Mouse (Mus musculus): ENCODE results near the gene Baiap2.
A peak's percentile ranks its signal among the peaks of the same experiment; 100 is the strongest.

The Baiap2 gene

DNA sequence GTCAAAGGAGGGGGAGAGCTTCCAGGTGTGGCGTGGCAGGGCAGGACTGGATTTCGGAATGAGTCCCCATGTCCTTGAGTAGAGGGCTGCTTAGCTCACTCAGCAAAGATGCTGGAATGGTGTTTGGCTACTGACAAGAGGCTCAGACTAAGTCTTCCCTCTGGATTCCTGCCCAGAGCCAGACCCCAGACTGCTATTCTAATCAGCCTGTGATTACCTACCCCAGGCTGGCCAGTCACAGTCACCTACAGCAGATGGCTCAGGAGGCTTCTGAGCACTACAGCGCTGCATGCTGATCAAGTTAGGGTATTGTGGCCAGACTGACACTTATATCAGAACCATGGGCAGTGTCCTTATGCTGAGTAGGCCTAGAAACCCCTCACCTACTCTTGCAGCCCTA, 39.7 kb downstream of the Baiap2 start:
- no peak for DNase-seq

GRCm38 (mm10) chr11:119983151-119983550, 40.6 kb downstream of the Baiap2 start:
- DNase-seq: no peak

DNA sequence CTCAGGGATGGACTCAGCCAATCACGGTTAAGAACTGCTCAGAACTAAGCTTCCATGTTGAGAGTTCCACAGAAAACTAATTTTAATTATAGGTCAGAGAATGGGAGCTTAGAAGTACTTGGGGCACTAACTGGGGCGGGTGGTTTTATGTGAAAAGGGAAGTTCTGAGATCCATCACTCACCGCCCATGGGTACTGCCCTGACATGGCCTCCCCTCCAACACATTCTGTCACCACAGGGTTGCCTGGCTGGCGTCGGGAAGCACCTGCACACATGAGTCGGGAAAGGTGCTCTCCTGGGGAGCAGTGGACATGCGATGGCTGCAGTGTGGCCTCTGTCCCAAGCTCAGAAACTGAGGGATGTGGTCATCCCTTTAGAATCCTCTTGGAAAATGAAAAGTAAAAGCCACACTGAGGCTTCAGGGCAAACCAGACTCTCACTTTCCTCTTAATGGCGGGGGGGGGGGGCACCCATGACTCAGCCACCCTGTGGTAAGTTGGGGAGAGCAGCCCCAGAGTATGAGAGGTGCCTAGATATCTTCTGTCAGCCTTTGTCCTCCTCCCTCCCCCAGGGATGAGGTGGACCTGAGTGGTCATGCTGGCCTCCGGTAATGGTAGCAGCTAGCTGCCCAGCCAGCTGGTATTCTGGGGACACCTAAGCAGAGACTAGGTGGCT, 44.3 kb downstream of the Baiap2 start:
- DNase-seq: no peak

GRCm38 (mm10) chr11:119987876-119988275, 45.3 kb downstream of the Baiap2 start:
- no peak for DNase-seq

- DNase-seq: peak; percentile 56
These were observed 45.8 kb downstream of the Baiap2 start for GRCm38 (mm10) chr11:119988391-119988790.

GRCm38 (mm10) chr11:119989115-119989564, 46.6 kb downstream of the Baiap2 start:
- no peak for DNase-seq

- no peak for DNase-seq
These were observed 48.2 kb downstream of the Baiap2 start for GRCm38 (mm10) chr11:119990658-119991337.

DNA sequence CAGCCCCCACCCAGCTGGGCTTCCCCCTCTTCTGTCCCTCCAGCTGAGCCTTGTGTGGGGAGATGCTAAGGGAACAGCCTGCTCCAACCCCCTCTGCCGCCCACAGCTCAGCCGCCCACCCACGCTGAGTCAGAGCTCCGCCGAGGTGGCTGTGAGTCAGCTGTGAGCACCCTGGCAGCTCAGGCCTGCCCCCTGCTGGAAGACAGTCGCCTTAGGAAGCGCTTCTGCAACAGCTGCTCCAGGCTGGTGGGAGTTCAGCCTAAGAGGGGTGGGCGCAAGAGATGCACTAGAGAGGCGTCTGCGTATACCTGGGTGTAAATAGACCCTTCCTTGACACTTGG, 48.7 kb downstream of the Baiap2 start:
- peak; percentile 82 for DNase-seq

- DNase-seq: no peak
These were observed 54.8 kb downstream of the Baiap2 start for GRCm38 (mm10) chr11:119997351-119997750.

DNA sequence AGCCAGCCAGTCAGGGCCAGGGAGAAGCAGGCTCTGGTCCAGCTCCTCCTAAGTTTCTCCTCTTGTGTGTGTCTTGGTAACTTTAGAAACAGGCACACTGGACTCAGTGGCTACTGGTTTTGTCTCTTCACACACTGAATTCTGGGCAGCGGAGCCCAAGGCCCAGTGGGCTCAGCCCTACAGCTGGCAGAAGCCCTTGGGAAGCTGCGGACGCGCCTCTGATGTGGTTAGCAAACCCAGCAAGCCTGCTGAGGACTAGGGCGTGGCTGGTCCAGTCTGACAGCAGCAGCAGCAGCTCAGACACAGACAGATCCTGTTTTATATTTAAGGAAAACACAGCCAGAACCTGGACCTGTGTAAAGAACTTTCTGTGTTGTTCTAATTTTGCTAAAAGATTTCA, 59.5 kb downstream of the Baiap2 start:
- DNase-seq: peak; percentile 20

GRCm38 (mm10) chr11:120002634-120003220, 60.2 kb downstream of the Baiap2 start:
- peak; percentile 54 for DNase-seq

DNA sequence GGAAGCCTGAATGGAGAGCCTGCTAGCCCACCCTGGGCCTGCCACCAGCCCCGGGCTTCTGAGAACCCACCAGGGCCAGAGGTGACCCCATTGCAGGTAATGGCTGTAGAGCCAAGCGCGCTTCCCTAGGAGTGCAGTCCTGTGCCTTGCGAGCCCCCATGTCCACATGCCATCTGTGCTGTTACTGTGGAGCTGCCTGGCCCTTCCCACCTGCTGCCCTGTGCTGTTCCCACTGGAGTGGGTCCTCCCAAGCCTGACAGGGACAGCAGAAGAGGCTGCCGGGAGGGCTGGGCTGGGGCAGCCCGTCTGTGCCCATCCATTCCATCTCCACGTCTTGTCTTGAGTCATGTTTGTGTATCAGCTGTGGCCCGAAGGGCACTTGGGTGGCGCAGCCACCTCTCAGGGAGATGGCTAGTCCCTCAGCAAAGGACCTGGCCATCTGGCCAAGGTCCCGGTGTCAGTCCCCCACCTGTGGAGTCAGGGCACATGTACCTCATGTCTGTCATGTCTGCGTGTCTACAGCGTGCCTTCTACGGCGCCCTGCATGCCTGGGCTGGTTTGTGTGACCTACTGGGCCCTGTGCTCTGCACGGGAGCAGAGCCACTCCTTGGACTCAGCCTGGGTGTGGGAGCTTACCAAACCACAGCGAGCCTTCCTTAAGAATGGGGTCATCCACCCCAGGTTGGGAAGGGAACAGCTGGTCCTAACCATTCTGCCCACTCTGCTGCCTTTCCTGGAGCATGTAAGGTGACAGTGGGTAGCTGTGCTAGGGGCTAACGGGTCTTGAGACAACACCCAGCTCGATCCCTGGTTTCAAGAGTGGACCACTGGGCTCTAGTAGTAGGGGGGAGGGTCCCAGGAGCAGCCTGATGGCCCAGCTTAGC, 63.1 kb downstream of the Baiap2 start:
- peak; percentile 70 for DNase-seq

DNA sequence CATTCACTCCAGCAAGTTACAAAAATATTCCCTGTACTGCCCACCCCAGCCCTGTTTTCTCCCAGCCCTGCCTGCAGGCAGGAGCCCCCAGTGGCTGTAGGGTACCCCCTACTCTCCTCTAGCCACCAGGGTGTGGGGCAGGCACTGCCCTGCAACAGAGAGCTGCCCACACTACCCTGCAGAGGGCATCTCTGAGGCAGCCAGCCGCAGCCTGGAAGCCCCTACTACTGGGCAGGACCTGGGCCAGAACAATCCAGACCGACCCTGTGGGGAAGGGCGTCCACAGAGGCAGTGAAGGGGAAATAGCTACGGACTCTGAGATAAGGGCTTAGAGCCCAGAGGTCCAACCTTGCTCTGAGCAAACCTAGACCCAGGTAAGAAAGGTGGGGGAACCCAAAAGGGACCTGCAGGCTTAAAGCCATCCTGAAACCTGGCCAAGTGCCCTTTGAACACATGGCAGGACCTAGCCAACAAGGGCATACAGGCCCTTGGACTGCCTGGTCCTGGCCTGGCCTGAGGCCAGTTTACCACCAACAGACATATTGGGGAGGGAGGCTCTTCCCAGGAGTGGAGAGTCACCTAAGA, 65.0 kb downstream of the Baiap2 start:
- DNase-seq: no peak

GRCm38 (mm10) chr11:120008501-120008900, 65.9 kb downstream of the Baiap2 start:
- DNase-seq: no peak

DNA sequence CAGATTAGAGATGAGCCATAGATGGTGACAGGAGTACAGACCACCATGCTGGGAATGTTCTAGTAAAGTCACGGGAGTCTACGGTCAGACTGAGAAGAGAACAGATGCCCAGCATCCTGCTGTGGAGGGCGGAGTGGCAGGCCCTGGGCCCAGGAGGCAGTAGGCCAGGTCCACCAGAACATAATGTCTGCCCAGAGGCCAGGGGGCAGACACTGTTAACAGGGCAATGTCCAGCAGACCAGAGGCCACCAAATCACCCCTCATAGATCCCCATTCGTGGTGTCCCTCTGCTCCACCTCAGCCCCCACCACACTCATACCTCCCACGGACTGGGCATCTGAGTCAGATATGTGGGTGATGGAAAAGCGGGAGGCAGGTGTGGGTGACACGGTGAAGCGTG, 66.4 kb downstream of the Baiap2 start:
- DNase-seq: no peak

- DNase-seq: no peak
These were observed 67.4 kb downstream of the Baiap2 start for GRCm38 (mm10) chr11:120009937-120010336.

- DNase-seq: peak; percentile 71
These were observed 68.7 kb downstream of the Baiap2 start for GRCm38 (mm10) chr11:120011114-120011760.

GRCm38 (mm10) chr11:120011761-120012560, 69.4 kb downstream of the Baiap2 start:
- DNase-seq: no peak

DNA sequence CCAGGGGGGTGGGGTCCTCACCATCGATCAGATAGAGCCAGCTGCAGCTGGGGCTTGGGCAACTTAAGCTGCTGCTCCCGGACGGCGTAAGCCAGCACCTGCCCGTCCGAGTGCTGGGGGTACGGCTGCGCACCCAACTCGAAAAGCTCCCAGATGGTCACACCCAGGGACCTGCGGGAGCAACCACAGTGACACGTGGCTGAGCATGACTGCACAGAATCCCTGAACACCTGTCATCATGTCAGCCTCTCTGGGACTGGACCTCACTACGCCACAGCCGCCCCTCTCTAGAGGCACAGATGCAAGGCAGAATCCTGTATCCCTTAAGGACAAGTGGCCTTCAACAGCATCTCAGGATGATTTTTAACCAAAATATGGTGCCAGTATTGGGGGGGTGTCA, 70.1 kb downstream of the Baiap2 start:
- peak; percentile 69 for DNase-seq

- peak; percentile 91 for DNase-seq
These were observed 70.7 kb downstream of the Baiap2 start for GRCm38 (mm10) chr11:120013174-120013711.

- DNase-seq: no peak
These were observed 72.2 kb downstream of the Baiap2 start for GRCm38 (mm10) chr11:120014758-120015157.

Measured in cerebellum, adult 9-10 months (tissue).